Mouse (Mus musculus) C2C12 (cell line): Measurements from ENCODE around the gene Slc22a14.

Source experiments
- CEBPB ChIP-seq: IDR thresholded peaks from one replicate; pipeline ENCODE4 v1.6.1; 2011; ENCODE audit warnings: low read depth, mild to moderate bottlenecking, control low read depth, moderate library complexity
- CTCF ChIP-seq: IDR thresholded peaks from one replicate; pipeline ENCODE4 v1.5.1; 2011; ENCODE audit not compliant: control insufficient read depth, insufficient read depth, insufficient read length
- FOSL1 ChIP-seq: IDR thresholded peaks from one replicate; pipeline ENCODE4 v1.8.0; 2011; ENCODE audit warnings: mild to moderate bottlenecking, low read length; ENCODE audit not compliant: poor library complexity, insufficient read depth, severe bottlenecking

- TF ChIP-seq CTCF (no peak), FOSL1 (no peak), CEBPB (no peak)
Measured at GRCm38 (mm10) chr9:119339558-119340211, 25.7 kb downstream of the Slc22a14 start, which contains the start of gene Acaa1a.
